Mouse (Mus musculus) mesoderm, embryonic 11.5 days (tissue): ENCODE results near the gene Akap13.

Source experiments
- DNase-seq: peaks from one replicate; pipeline ENCODE4 v3.0.0-alpha.2; 2012; ENCODE audit warnings: low read depth, low spot score

The Akap13 gene

DNA sequence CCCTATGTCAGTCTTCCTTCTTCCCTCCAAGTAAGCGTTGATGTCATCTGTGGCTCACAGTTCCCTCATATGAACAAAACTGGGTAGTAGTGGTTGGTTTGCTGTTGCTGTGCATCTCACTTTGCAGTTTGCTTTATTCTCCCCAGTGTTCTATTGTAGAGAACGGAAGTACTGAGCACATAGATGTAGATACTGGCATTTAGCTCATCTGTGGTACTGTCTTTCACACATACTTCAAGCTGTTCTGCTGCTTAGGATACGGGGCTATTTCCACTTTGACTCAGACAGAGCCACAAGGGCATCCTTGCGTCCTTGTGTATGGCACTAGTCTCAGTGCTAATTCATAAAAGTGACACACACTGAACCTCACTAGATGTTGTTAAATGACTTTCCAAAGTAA lies 259.7 kb downstream of the Akap13 start:
- DNase-seq = no peak

- DNase-seq = peak; percentile 6
Observed at GRCm38 (mm10) chr7:75715939-75716338, 260.6 kb downstream of the Akap13 start.

DNA sequence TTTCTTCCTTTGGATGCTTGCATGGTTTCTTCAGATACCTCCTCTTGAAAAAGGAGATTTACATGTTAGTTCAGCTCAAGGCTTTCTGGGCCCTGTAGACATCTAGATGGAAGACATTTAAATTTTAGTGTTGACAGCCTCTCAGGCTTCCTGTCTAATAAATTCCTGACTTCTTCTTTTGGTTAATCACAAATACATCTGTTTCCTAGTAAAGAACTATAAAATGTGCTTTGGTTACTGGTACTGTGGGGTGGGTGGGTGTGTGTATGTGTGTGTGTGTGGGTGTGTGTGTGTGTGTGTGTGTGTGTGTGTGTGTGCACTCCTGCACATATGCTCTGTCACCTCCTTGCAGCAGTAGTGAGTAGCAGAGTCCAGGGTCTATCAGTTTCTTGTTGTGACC lies 262.0 kb downstream of the Akap13 start:
- no peak for DNase-seq

DNA sequence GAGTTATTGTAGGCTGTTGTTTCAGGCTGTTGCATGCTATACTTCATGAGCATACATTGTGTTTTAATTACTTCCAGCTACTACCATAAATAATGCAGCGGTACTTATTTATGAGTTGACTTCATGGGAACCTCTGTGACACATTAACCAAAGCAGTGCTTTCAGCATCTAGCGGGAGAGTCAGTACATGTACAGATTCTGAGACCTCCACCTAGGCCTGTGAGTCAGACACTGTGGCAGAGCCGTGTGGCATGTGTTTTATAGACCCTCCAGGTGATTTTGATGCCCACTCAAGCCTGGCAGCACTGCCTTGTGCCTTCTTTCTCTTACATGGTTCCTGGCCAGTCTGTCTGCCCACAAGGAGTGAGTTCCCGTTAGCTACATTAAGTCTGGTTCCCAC lies 266.0 kb downstream of the Akap13 start:
- no peak for DNase-seq

DNA sequence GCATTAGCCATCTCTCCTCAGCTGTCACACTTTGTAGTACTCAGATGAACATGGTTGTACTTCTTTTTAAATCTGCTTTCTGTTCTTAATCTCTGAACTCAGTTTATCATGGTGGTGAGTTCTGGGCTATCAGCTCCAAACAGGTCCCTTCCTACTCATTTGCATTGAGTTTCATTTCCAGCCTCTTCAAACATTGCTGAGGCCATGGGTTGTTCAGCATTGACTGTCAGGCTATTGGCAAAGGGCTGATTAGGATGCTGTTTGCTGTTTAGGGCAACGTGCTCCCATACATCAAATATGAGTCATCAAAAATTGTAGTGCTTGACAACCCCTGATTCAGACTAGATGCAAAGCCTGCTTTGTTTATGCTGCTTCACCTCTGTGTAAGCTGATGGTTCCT lies 268.7 kb downstream of the Akap13 start:
- DNase-seq = no peak

- no peak for DNase-seq
Observed at GRCm38 (mm10) chr7:75725899-75726298, 270.6 kb downstream of the Akap13 start.

DNA sequence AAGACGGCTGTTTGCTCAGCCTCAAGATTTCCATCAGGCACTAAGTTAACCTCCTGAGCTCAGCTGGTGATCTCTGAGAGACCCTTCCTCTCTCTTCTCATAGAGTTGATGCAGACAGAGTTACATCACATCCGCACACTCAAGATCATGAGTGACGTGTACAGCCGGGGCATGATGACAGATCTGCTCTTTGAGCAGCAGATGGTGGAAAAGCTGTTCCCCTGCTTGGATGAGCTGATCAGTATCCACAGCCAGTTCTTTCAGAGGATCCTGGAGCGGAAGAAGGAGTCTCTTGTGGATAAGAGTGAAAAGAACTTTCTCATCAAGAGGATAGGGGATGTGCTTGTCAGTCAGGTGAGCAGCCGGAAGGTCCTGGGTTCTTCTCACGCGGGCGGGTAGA lies 271.5 kb downstream of the Akap13 start:
- no peak for DNase-seq

DNA sequence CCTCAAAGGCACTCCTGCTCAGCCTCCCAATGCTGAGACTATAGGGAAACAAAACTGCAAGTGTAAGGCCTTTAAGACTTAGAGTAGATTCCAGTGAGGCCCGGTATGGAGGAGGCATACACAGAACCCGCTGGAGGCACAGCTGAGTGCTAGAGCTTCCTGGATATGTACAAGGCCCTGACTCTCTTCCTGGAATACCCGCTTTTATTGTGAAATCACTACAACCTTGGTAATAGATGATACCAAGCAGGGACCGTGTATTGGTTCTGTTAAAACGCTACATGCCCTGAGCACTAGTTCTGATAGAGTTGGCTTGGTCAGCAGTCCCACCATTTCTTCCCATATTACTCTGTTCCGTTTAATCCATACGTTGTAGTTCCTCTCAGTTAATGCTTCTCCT lies 274.3 kb downstream of the Akap13 start:
- DNase-seq = no peak

- no peak for DNase-seq
Observed at GRCm38 (mm10) chr7:75730216-75730615, 274.9 kb downstream of the Akap13 start.

DNA sequence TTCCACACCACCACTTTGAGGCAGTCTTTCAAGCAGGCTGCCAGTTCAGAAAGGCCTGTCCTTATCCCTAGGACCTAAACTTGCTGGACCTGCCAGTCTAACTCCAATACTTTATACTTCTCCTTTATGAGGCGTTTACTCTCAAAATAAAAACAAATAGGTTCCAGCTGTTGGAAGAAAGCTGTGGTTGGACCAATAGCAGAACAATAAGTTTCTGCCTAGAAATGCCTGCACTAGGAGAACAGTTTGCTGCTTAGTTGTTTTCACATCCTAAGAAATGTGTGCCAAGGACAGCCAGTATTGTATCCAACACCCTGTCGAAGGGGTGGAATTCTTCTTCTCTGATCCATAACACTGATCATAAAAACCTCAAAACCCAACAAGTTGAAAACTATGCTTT lies 276.6 kb downstream of the Akap13 start:
- no peak for DNase-seq

- no peak for DNase-seq
Observed at GRCm38 (mm10) chr7:75733166-75733565, 277.8 kb downstream of the Akap13 start.

- DNase-seq = peak; percentile 76
Observed at GRCm38 (mm10) chr7:75739075-75739725, 283.9 kb downstream of the Akap13 start.

GRCm38 (mm10) chr7:75744528-75744927 lies 289.2 kb downstream of the Akap13 start:
- no peak for DNase-seq

GRCm38 (mm10) chr7:75744978-75745638 lies 289.8 kb downstream of the Akap13 start:
- no peak for DNase-seq

- DNase-seq = peak; percentile 25
Observed at GRCm38 (mm10) chr7:75745969-75746368, 290.6 kb downstream of the Akap13 start.

GRCm38 (mm10) chr7:75750581-75750980 lies 295.2 kb downstream of the Akap13 start:
- no peak for DNase-seq

- DNase-seq = no peak
Observed at GRCm38 (mm10) chr7:75751161-75751803, 295.9 kb downstream of the Akap13 start.

GRCm38 (mm10) chr7:75752442-75753191 lies 297.3 kb downstream of the Akap13 start:
- DNase-seq = peak; percentile 34

DNA sequence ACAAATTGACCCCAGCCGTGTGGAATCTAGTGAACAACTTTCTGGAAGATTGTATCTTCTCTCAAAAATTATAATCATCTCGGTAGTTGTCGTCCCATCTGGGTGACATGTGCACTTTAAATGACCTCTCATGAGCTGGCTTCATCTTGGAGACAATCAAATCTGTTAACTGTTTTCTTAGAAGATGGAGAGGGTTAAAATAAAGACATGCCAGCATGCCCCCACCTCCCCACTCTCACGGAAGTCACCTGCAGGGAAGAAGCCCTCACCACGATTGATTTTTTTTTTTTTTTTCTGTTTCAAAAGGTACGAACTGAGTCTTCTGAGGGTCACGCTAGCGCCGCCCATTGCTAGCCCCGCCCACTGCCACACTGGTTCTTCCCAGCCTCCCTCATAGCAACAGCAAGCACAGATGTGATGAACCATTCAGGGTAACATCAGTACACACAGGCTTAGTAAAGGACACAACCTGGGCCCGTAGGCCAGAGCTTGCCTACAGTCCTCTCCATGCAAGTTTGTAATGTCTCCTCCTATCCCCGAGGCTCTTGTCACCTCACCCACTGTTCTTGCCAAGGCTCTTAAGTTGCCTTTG lies 298.0 kb downstream of the Akap13 start:
- no peak for DNase-seq

GRCm38 (mm10) chr7:75754587-75755499 lies 299.5 kb downstream of the Akap13 start:
- peak; percentile 50 for DNase-seq
